Mouse (Mus musculus): ENCODE data around the gene Hcar2. TPM values are rescaled to one million over a fixed set of nuclear protein-coding genes. Genes with fewer than 3 reads are reported as not detected.

The Hcar2 gene
- polyA plus RNA-seq, 2 experiments: 2.5 to 4.2 TPM

DNA sequence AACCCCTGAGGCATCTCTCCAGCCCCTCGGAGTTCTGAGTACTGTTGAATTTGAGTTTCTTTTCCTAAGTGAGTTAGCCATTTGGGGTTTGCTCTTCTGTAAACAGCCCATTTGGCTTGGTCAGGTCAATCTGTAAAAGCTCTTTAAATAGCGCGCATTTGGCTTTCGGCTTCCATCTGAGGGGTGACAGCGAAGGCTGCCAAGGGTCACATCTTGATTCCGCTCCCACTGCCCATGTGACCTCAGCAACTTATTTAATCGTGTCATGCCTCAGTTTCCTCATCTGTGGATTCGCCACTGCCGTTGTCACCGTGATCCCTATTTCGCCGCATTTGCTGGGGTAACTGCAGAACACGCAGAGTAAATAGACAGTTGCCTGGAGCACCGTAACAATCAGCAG, 21.0 kb downstream of the Hcar2 start:
- WGBS: 93% methylated on average over 14 of the region's 14 CpGs
- H3K4me3 ChIP-seq (replicated peaks; ENCODE audit: low read length): no peak overlapping the region
- no peak overlapping the region for H3K9ac ChIP-seq (ENCODE audit: low read depth, low read length, severe bottlenecking)
- H3K27me3 ChIP-seq (ENCODE audit: control insufficient read depth, insufficient read depth, low read length): no peaks in the 10 kb centered on the region
- no peaks in the 10 kb centered on the region for H3K4me1 ChIP-seq (ENCODE audit: control insufficient read depth, insufficient read depth, low read length)
- no peaks in the 10 kb centered on the region for H3K9me3 ChIP-seq (ENCODE audit: control insufficient read depth, low read length)
- TF ChIP-seq POLR2A (IDR thresholded peaks at IDR 0.05; ENCODE audit: borderline replicate concordance, extremely low read depth, insufficient read depth, insufficient read length): no peak
- no peaks in the 10 kb centered on the region for H3K36me3 ChIP-seq (ENCODE audit: control insufficient read depth, insufficient read depth, low read length)
- H3K4me2 ChIP-seq (replicated peaks; ENCODE audit: low read depth, low read length, severe bottlenecking): no peak overlapping the region
- DNase-seq (ENCODE audit: low spot score) (no peak), ATAC-seq (ENCODE audit: low FRiP score, low read depth) (no peak)
- no peak overlapping the region for H3K27ac ChIP-seq (replicated peaks; ENCODE audit: low read depth, low read length)

GRCm38 (mm10) chr5:123843816-123844215, 21.5 kb downstream of the Hcar2 start:
- H3K27me3 ChIP-seq (ENCODE audit: control insufficient read depth, insufficient read depth, low read length): no peaks in the 10 kb centered on the region
- 51% methylated on average over 4 of the region's 4 CpGs for WGBS
- no peak overlapping the region for H3K27ac ChIP-seq (replicated peaks; ENCODE audit: low read depth, low read length)
- no peaks in the 10 kb centered on the region for H3K4me1 ChIP-seq (ENCODE audit: control insufficient read depth, insufficient read depth, low read length)
- no peak overlapping the region for H3K9ac ChIP-seq (ENCODE audit: low read depth, low read length, severe bottlenecking)
- TF ChIP-seq POLR2A (IDR thresholded peaks at IDR 0.05; ENCODE audit: borderline replicate concordance, extremely low read depth, insufficient read depth, insufficient read length): no peak
- no peak for DNase-seq (ENCODE audit: low spot score)
- H3K4me2 ChIP-seq (replicated peaks; ENCODE audit: low read depth, low read length, severe bottlenecking): no peak overlapping the region
- H3K36me3 ChIP-seq (ENCODE audit: control insufficient read depth, insufficient read depth, low read length): no peaks in the 10 kb centered on the region
- no peak for ATAC-seq (ENCODE audit: low FRiP score, low read depth)
- no peaks in the 10 kb centered on the region for H3K9me3 ChIP-seq (ENCODE audit: control insufficient read depth, low read length)
- H3K4me3 ChIP-seq (replicated peaks; ENCODE audit: low read length): no peak overlapping the region

- Histone ChIP-seq H3K4me2 (replicated peaks; ENCODE audit: low read depth, low read length, severe bottlenecking) (no peak overlapping the region), H3K27me3 (ENCODE audit: control insufficient read depth, insufficient read depth, low read length) (no peaks in the 10 kb centered on the region), H3K9me3 (ENCODE audit: control insufficient read depth, low read length) (no peaks in the 10 kb centered on the region), H3K9ac (ENCODE audit: low read depth, low read length, severe bottlenecking) (no peak overlapping the region), H3K27ac (replicated peaks; ENCODE audit: low read depth, low read length) (no peak overlapping the region), H3K4me1 (ENCODE audit: control insufficient read depth, insufficient read depth, low read length) (no peaks in the 10 kb centered on the region), H3K36me3 (ENCODE audit: control insufficient read depth, insufficient read depth, low read length) (no peaks in the 10 kb centered on the region), H3K4me3 (replicated peaks; ENCODE audit: low read length) (no peak overlapping the region)
- WGBS: 70% methylated on average over 3 of the region's 3 CpGs
- DNase-seq (ENCODE audit: low spot score) (no peak), ATAC-seq (ENCODE audit: low FRiP score, low read depth) (no peak)
- TF ChIP-seq POLR2A (IDR thresholded peaks at IDR 0.05; ENCODE audit: borderline replicate concordance, extremely low read depth, insufficient read depth, insufficient read length): no peak
These were observed 22.4 kb downstream of the Hcar2 start for GRCm38 (mm10) chr5:123842935-123843282.

DNA sequence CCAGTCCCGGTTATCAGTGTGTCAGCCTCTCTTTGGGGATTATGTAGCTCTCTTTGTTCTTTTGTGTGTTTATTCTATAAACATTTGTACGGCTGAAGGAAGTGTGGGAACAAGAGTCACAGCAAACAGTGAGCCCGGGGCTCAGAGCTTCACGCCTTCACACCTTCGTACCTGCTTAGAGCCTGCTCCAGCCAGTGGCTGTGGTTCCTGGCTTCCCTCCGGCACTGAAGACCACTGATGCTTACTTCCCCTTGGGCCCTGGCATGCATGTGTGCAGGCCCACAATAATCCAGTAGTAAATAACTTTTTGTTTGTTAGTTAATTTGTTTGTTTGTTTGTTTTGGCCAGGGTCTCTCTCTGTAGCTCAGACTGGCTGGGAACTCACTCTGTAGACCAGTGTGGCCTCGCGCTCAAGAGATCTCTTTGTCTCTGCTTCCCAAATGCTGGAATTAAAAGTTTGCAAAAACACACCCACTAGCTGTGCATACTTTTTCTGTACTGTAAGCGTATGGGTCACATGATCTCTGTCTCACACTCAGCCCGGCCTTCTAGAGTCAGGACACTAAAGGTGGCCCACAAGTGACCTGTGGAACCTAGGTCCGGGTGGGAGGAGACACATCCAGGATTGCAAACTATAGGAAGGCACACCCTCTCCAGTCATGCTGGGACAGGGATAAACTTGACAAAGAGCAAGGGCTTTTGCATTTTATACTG, 22.9 kb downstream of the Hcar2 start:
- DNase-seq (ENCODE audit: low spot score): no peak
- H3K4me1 ChIP-seq (ENCODE audit: control insufficient read depth, insufficient read depth, low read length): no peaks in the 10 kb centered on the region
- ATAC-seq (ENCODE audit: low FRiP score, low read depth): no peak

GRCm38 (mm10) chr5:123837371-123837770, 27.9 kb downstream of the Hcar2 start:
- Histone ChIP-seq H3K4me2 (replicated peaks; ENCODE audit: low read depth, low read length, severe bottlenecking) (no peak overlapping the region), H3K27me3 (ENCODE audit: control insufficient read depth, insufficient read depth, low read length) (no peaks in the 10 kb centered on the region), H3K36me3 (ENCODE audit: control insufficient read depth, insufficient read depth, low read length) (no peaks in the 10 kb centered on the region), H3K4me1 (ENCODE audit: control insufficient read depth, insufficient read depth, low read length) (no peaks in the 10 kb centered on the region), H3K9ac (ENCODE audit: low read depth, low read length, severe bottlenecking) (0 out of 2 replicates have a peak overlapping the region, but pooled peaks have one; percentile 17), H3K27ac (replicated peaks; ENCODE audit: low read depth, low read length) (no peak overlapping the region), H3K4me3 (replicated peaks; ENCODE audit: low read length) (no peak overlapping the region), H3K9me3 (ENCODE audit: control insufficient read depth, low read length) (no peaks in the 10 kb centered on the region)
- no peak for TF ChIP-seq POLR2A (IDR thresholded peaks at IDR 0.05; ENCODE audit: borderline replicate concordance, extremely low read depth, insufficient read depth, insufficient read length)
- DNase-seq (ENCODE audit: low spot score) (no peak), ATAC-seq (ENCODE audit: low FRiP score, low read depth) (no peak)
- WGBS: 55% methylated on average over 4 of the region's 4 CpGs

More for the DNA sequence above, 22.9 kb downstream of the Hcar2 start:
- 69% methylated on average over 11 of the region's 11 CpGs for WGBS
- Histone ChIP-seq H3K9me3 (ENCODE audit: control insufficient read depth, low read length) (no peaks in the 10 kb centered on the region), H3K36me3 (ENCODE audit: control insufficient read depth, insufficient read depth, low read length) (no peaks in the 10 kb centered on the region), H3K27ac (replicated peaks; ENCODE audit: low read depth, low read length) (no peak overlapping the region), H3K4me2 (replicated peaks; ENCODE audit: low read depth, low read length, severe bottlenecking) (no peak overlapping the region), H3K4me3 (replicated peaks; ENCODE audit: low read length) (no peak overlapping the region), H3K9ac (ENCODE audit: low read depth, low read length, severe bottlenecking) (no peak overlapping the region), H3K27me3 (ENCODE audit: control insufficient read depth, insufficient read depth, low read length) (no peaks in the 10 kb centered on the region)
- no peak for TF ChIP-seq POLR2A (IDR thresholded peaks at IDR 0.05; ENCODE audit: borderline replicate concordance, extremely low read depth, insufficient read depth, insufficient read length)

All from limb, embryonic 14.5 days (tissue).